8 mouse cellular contexts compared by ENCODE assay signal in the genomic region with DNA sequence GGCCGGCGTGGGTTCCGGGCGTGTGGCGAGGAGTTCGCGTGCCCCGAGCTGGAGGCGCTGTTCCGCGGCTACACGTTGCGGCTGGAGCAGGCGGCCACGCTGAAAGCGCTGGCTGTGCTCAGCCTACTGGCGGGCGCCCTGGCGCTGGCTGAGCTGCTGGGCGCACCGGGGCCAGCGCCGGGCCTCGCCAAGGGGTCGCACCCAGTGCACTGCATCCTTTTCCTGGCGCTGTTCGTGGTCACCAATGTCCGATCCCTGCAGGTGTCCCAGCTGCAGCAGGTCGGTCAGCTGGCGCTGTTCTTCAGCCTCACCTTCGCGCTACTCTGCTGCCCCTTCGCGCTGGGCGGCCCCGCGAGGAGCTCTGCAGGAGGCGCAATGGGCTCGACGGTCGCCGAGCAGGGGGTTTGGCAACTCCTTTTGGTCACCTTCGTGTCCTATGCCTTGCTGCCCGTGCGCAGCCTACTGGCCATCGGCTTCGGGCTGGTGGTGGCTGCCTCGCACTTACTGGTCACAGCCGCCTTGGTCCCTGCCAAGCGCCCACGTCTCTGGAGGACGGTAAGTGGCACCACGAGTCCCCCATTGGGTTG. TPM values are rescaled to one million over a fixed set of nuclear protein-coding genes. Genes with fewer than 3 reads are reported as not detected.
A peak's percentile ranks its signal among the peaks of the same experiment; 100 is the strongest.
DNase-seq lines count a peak whose midpoint lies in the region; ATAC-seq and TF ChIP-seq lines count a peak whose summit lies in the region.

No protein-coding gene starts in this region.

- DNase-seq in layer of hippocampus, adult 2 months (ENCODE audit: low spot score in 2 of 2), result no peak
- DNase-seq in layer of hippocampus, postnatal 14 days (ENCODE audit: low spot score in 2 of 2), result no peak
- peak; percentile 57 for DNase-seq in cerebellum, adult 11 months
- DNase-seq in kidney, adult 9 months, result peak; percentile 22
- DNase-seq in lung, postnatal 14 days, result peak; percentile 6
- no peak for DNase-seq in layer of hippocampus, adult 8-10 months (ENCODE audit: low spot score in 2 of 2)

- H3K4me2 ChIP-seq in forebrain, embryonic 15.5 days (replicated peaks), result peak overlapping the region; percentile 89
- H3K4me2 ChIP-seq in stomach, embryonic 15.5 days, result peak overlapping the region; percentile 96

- peak overlapping the region; percentile 87 for H3K4me3 ChIP-seq in layer of hippocampus, adult 2 months
- peak overlapping the region; percentile 86 for H3K4me3 ChIP-seq in forebrain, embryonic 15.5 days
- peak overlapping the region; percentile 58 for H3K4me3 ChIP-seq in stomach, embryonic 15.5 days (replicated peaks)

- H3K27me3 ChIP-seq in forebrain, embryonic 15.5 days, result peaks cover 33% of the 10 kb centered on the region
- peaks cover 65% of the 10 kb centered on the region for H3K27me3 ChIP-seq in stomach, embryonic 15.5 days (replicated peaks)

- peak overlapping the region; percentile 98 for H3K27ac ChIP-seq in layer of hippocampus, adult 2 months
- H3K27ac ChIP-seq in forebrain, embryonic 15.5 days (replicated peaks), result no peak overlapping the region
- H3K27ac ChIP-seq in stomach, embryonic 15.5 days, result no peak overlapping the region

- peak; percentile 69 for ATAC-seq in forebrain, embryonic 15.5 days (replicated peaks)
- ATAC-seq in stomach, embryonic 15.5 days (ENCODE audit: insufficient read depth, low FRiP score, low read depth), result peak; percentile 48; the same call in 1 of the 2 replicates

- H3K4me1 ChIP-seq in forebrain, embryonic 15.5 days, result peaks cover 26% of the 10 kb centered on the region
- peaks cover 9% of the 10 kb centered on the region; the same call in 1 of the 2 replicates for H3K4me1 ChIP-seq in stomach, embryonic 15.5 days

- TF ChIP-seq CTCF in layer of hippocampus, adult 2 months (conservative IDR thresholded peaks at IDR 0.05), result 0 out of 2 replicates have a peak, but pooled peaks have one; percentile 5

- peak overlapping the region; percentile 71 for H3K9ac ChIP-seq in forebrain, embryonic 15.5 days (replicated peaks)
- H3K9ac ChIP-seq in stomach, embryonic 15.5 days, result peak overlapping the region; percentile 32; the same call in 1 of the 2 replicates

- no peaks in the 10 kb centered on the region for H3K9me3 ChIP-seq in forebrain, embryonic 15.5 days
- no peaks in the 10 kb centered on the region for H3K9me3 ChIP-seq in stomach, embryonic 15.5 days

- no peaks in the 10 kb centered on the region for H3K36me3 ChIP-seq in forebrain, embryonic 15.5 days
- no peaks in the 10 kb centered on the region for H3K36me3 ChIP-seq in stomach, embryonic 15.5 days

- WGBS in forebrain, embryonic 15.5 days, result 2% methylated on average over 48 of the region's 53 CpGs
- WGBS in stomach, embryonic 15.5 days, result under 1% methylated on average over 51 of the region's 53 CpGs

RNA-seq across cellular contexts. Expression of gene Adcy1, which starts 0.5 kb away (rescaled TPM):
- total RNA-seq in layer of hippocampus, adult 2 months (2021), result 100 to 1,000 TPM; 376 to 403 TPM
- 100 to 1,000 TPM; 196 to 212 TPM for total RNA-seq in layer of hippocampus, postnatal 14 days (2021)
- polyA plus RNA-seq in forebrain, embryonic 15.5 days (2015; fragmentation: Nextera tagmentation; extraction: Ambion mirVana), result 5.7 and 6.9 TPM in 2 replicates
- polyA plus RNA-seq in stomach, embryonic 15.5 days (2015; fragmentation: Nextera tagmentation; extraction: Ambion mirVana), result 1.8 TPM in 2 replicates
- 100 to 1,000 TPM; 290 to 360 (median 312) TPM for total RNA-seq in layer of hippocampus, adult 8-10 months (2022)

Comparison
In these comparisons a context has a peak if more than half of its experiments do, and no peak if none do; other contexts are left out.
1. DNase-seq: peak in cerebellum, adult 11 months (single experiment), kidney, adult 9 months (single experiment) and lung, postnatal 14 days (single experiment); none in layer of hippocampus, adult 2 months (0 of 2), layer of hippocampus, postnatal 14 days (0 of 2) and layer of hippocampus, adult 8-10 months (0 of 2).
2. Peak in every context shown above with its lines, with median percentiles within 50 percentile points of each other: H3K4me3 ChIP-seq.